Mouse (Mus musculus) hindbrain, embryonic 15.5 days (tissue): ENCODE measurements at regions not wholly inside any gene's neighbourhood (a gene's known extent, or its start where the extent isn't known, plus 50 kb on each side); places are given as distances from the start of the nearest gene placed in this dataset.

Experiments used
- ATAC-seq: fragments of 200-750 bp; cut with Nextera tagmentation; 2 replicates; pipeline ENCODE4 v1.8.0; 2017; ENCODE audit warnings: low read depth, moderate number of reproducible peaks, moderate TSS enrichment; ENCODE audit not compliant: low FRiP score
- H3K27ac ChIP-seq: fragments of 300-500 bp; sonication (generic); replicated peaks from 2 replicates; pipeline ENCODE4 v1.5.1; 2015; ENCODE audit warnings: mild to moderate bottlenecking, inconsistent platforms
- H3K27me3 ChIP-seq: fragments of 300-500 bp; sonication (generic); 2 replicates; pipeline ENCODE4 v1.6.1; 2015; ENCODE audit warnings: control low read depth, inconsistent platforms
- H3K36me3 ChIP-seq: fragments of 300-500 bp; sonication (generic); 2 replicates; pipeline ENCODE4 v1.6.1; 2015; ENCODE audit warnings: control low read depth, inconsistent platforms
- H3K4me1 ChIP-seq: fragments of 300-500 bp; sonication (generic); replicated peaks from 2 replicates; pipeline ENCODE4 v1.6.1; 2015; ENCODE audit warnings: control low read depth, inconsistent platforms
- H3K4me2 ChIP-seq: fragments of 300-500 bp; sonication (generic); 2 replicates; pipeline ENCODE4 v1.6.1; 2015; ENCODE audit warnings: moderate library complexity, mild to moderate bottlenecking, inconsistent platforms
- H3K4me3 ChIP-seq: fragments of 300-500 bp; sonication (generic); 2 replicates; pipeline ENCODE4 v1.5.1; 2015; ENCODE audit warnings: mild to moderate bottlenecking, inconsistent platforms
- H3K9ac ChIP-seq: fragments of 300-500 bp; sonication (generic); 2 replicates; pipeline ENCODE4 v1.6.1; 2015; ENCODE audit warnings: inconsistent platforms
- H3K9me3 ChIP-seq: fragments of 300-500 bp; sonication (generic); 2 replicates; pipeline ENCODE4 v1.6.1; 2016; ENCODE audit warnings: control low read depth, inconsistent platforms
- WGBS: fragments of 180-500 bp; shearing (Covaris S2); methylation state at CpG from one replicate; pipeline ENCODE4 v1.1.7; 2015; 5-methylcytosine and 5-hydroxymethylcytosine counted together

DNA sequence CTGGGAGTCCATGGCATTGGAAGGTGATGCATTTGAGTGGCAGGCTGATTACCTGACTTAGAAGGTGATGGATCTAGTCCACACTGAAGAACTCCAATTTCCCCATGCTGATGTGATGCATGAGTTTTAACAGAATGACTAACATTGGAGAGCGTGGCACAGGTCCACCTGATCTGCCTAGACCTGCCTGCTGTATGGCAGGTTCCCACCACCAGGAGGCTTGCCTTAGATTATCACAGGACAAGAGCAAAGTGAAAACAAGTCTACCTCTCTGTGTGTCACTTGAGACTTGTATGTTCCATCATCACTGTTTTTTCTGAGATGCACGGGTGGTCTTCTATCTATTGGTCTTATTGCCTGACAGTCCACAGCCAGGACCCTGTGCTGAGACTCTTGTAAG, 478.3 kb downstream of the Bnc2 start:
- Histone ChIP-seq H3K4me3 (no peak overlapping the region), H3K36me3 (no peaks in the 10 kb centered on the region), H3K4me2 (no peak overlapping the region), H3K27me3 (no peaks in the 10 kb centered on the region; the same call in 1 of the 2 replicates), H3K27ac (no peak overlapping the region), H3K9ac (no peak overlapping the region), H3K9me3 (no peaks in the 10 kb centered on the region), H3K4me1 (no peaks in the 10 kb centered on the region; the same call in 1 of the 2 replicates)
- ATAC-seq: no peak
- WGBS: 97% methylated on average over 2 of the region's 2 CpGs

DNA sequence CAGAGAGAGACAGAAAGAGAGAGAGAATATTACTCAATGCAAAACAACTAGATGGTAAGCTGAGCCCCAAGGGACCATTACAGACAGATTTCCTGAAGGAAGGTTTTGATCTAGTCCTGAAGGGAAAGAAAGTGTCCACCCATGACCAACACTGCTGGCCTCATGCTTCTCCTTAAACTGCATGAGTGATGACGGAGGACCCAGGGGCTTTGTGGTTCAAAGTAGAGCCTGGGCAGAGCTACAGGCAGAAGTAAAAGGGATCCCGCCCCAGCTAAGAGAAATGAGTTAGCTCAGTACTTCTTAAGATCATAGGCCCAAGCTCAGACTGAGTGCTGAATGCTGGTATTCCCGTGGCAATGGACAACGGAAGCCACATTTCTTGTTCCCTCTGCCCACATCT, 476.9 kb downstream of the Bnc2 start:
- Histone ChIP-seq H3K27ac (no peak overlapping the region), H3K9ac (no peak overlapping the region), H3K4me3 (no peak overlapping the region), H3K36me3 (no peaks in the 10 kb centered on the region), H3K9me3 (no peaks in the 10 kb centered on the region), H3K4me2 (no peak overlapping the region), H3K27me3 (no peaks in the 10 kb centered on the region; the same call in 1 of the 2 replicates), H3K4me1 (peaks cover 5% of the 10 kb centered on the region)
- no peak for ATAC-seq
- WGBS: 95% methylated on average over 4 of the region's 4 CpGs

DNA sequence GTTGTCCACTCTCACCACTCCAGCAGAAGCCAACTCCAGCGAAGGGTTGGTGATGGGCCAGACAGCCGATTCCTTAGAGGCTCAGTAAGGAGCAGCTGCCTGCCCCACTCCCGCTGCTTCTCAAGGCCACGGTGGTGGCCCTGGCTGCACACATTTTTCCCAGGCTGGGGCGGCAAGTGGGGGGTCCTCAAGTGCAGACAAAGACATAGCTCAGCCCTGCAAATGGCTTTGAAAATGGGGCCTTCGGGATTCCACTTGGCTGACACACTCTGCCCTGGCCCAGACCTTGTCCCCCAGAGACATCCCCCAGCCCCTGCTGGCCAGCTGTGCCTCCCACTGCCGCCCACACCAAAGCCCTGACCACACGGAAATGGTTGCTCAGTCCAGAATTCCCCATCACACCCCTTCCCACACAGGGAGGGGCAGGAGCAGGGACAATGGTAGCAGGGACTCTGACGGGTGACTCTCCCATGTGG, 475.9 kb downstream of the Bnc2 start:
- Histone ChIP-seq H3K9ac (no peak overlapping the region), H3K4me2 (no peak overlapping the region), H3K36me3 (no peaks in the 10 kb centered on the region), H3K4me3 (no peak overlapping the region), H3K27me3 (no peaks in the 10 kb centered on the region; the same call in 1 of the 2 replicates), H3K4me1 (peaks cover 5% of the 10 kb centered on the region), H3K9me3 (no peaks in the 10 kb centered on the region), H3K27ac (no peak overlapping the region)
- WGBS: 23% methylated on average over 9 of the region's 9 CpGs
- peak; percentile 67; the same call in 1 of the 2 replicates for ATAC-seq

DNA sequence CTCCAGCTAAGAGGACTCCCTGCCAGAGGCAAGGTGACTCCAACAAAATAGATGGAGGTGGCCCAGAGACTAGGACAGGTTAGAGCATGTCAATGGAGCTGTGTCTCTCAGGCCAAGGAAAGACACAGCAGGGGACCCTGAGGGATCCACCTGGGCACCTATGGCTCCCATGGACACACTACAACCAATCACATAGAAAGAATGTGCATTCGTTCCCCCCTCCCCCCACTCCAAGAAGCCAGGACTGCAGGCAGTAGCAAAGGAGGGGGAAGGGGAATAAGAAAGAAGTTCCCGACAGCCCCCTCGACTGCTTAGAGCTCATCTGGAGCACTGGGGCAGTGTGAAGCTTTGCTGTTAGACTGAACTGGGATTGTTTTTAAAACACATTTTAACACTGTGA, 474.1 kb downstream of the Bnc2 start:
- Histone ChIP-seq H3K4me2 (no peak overlapping the region), H3K27ac (no peak overlapping the region), H3K9ac (no peak overlapping the region), H3K9me3 (no peaks in the 10 kb centered on the region), H3K4me1 (peaks cover 5% of the 10 kb centered on the region), H3K36me3 (no peaks in the 10 kb centered on the region), H3K27me3 (no peaks in the 10 kb centered on the region; the same call in 1 of the 2 replicates), H3K4me3 (no peak overlapping the region)
- WGBS: 63% methylated on average over 3 of the region's 3 CpGs
- no peak for ATAC-seq

DNA sequence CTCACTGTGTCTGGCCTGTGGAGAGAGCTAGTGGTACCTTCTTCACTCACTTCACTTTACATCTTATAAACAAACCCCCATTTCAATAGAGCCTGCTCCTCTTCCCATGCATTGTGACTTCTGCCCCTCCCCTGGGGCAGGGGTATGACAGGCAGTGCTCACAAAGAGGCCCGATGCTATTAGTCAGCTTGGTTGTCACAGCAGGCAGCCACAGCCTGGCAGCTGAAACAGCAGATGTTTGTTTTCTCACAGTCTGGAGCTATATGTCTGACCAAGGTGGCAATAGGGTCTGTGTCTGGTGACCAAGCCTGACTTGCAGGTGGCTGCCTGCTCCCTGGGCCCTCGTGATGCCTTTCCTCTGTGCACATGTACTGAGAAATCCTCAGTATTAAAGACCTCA, 472.8 kb downstream of the Bnc2 start:
- Histone ChIP-seq H3K4me3 (no peak overlapping the region), H3K9me3 (no peaks in the 10 kb centered on the region), H3K36me3 (no peaks in the 10 kb centered on the region), H3K27ac (no peak overlapping the region), H3K4me1 (peaks cover 5% of the 10 kb centered on the region), H3K4me2 (no peak overlapping the region), H3K9ac (no peak overlapping the region), H3K27me3 (no peaks in the 10 kb centered on the region; the same call in 1 of the 2 replicates)
- 6% methylated on average over 2 of the region's 2 CpGs for WGBS
- ATAC-seq: no peak

DNA sequence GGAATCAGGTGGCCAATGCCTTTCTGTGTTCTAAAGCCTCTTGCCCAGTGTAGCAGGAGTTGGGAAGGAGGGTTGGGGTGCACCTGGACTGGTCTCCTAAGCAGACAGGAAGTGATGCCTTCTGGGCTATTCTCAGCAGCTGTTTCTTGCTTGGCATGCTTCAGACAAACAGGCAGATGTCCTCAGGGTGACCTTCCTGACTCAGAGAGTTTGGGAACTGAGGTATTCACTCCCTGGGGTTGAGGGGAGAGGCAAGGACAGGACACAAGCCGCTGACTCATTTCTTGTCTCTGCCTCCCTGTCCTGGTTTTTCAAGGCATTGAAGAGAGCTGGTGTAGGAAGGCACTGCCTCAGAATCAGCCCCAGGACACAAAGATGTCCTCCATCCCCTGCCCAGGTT, 471.4 kb downstream of the Bnc2 start:
- Histone ChIP-seq H3K27me3 (no peaks in the 10 kb centered on the region; the same call in 1 of the 2 replicates), H3K4me2 (no peak overlapping the region), H3K27ac (no peak overlapping the region), H3K36me3 (no peaks in the 10 kb centered on the region), H3K9me3 (no peaks in the 10 kb centered on the region), H3K4me1 (peaks cover 5% of the 10 kb centered on the region), H3K4me3 (no peak overlapping the region), H3K9ac (no peak overlapping the region)
- WGBS: 91% methylated on average over 1 of the region's 1 CpGs
- no peak for ATAC-seq

DNA sequence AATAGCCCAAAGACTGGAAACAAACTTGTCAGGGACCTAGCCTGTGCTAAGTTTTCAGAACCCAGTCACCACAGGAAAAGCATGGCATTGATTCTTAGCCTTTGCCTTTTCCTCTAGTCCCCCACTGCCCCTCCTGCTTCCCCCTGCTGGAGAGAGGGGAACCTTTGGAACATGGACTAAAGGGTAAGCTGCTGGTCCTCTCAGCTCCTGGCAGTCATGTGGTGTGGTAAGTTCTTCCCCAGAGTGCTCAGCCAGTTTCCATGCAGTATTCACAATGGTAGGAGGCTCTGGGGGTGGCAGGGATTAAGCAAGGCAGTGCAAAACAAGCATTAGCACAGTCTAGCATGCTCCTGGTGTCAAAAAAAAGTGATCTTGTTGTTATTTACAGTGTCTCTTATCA, 470.3 kb downstream of the Bnc2 start:
- ATAC-seq: no peak
- H3K4me2 ChIP-seq: no peak overlapping the region
- H3K27me3 ChIP-seq: no peaks in the 10 kb centered on the region
- H3K9ac ChIP-seq: no peak overlapping the region
- no peaks in the 10 kb centered on the region for H3K9me3 ChIP-seq
- no peaks in the 10 kb centered on the region for H3K36me3 ChIP-seq
- H3K4me1 ChIP-seq: peaks cover 5% of the 10 kb centered on the region; the same call in 1 of the 2 replicates
- no peak overlapping the region for H3K4me3 ChIP-seq
- H3K27ac ChIP-seq: no peak overlapping the region

DNA sequence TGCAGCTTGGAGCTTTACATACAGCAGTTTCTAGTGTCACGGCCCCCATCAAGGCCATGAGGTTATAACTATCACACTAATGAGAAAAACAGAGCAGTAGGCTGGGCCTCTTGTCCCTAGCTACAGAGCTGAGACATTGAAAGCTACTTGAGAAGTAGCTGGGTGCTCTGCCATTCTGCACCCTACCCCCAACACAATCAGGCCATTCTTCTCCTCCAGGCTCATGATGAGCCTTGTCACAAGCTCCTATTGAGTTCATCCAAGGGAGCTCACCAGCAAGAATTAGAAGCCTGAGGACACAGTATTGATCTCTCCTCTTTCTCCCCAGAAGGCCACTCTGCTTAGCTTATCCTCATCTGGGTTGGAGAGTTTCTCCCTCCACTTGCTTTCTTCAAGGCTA, 466.9 kb downstream of the Bnc2 start:
- no peaks in the 10 kb centered on the region; the same call in 1 of the 2 replicates for H3K4me1 ChIP-seq
- 67% methylated on average over 1 of the region's 1 CpGs for WGBS
- ATAC-seq: no peak
- no peaks in the 10 kb centered on the region for H3K27me3 ChIP-seq
- H3K9me3 ChIP-seq: no peaks in the 10 kb centered on the region
- H3K9ac ChIP-seq: no peak overlapping the region
- no peak overlapping the region for H3K4me3 ChIP-seq
- H3K36me3 ChIP-seq: no peaks in the 10 kb centered on the region
- no peak overlapping the region for H3K27ac ChIP-seq
- H3K4me2 ChIP-seq: no peak overlapping the region

DNA sequence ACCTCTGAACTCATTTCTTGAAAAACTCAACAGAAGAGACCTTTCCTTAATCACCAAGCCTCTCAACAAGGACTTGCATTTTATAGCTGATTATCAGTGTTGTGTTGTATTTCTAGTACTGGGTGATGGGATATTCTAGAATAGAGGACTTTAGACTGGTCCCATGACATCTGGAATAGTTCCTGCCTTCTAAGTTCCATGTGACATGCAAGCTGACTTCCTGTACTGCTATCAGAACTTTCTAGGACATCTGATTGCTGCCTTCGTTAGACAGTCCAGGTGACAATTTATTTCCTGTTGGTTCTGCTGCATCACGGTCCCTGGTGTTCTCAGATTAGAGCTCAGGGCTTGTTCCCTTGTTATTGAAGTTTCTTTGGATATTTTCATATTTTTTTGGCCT, 465.5 kb downstream of the Bnc2 start:
- H3K4me3 ChIP-seq: no peak overlapping the region
- no peak overlapping the region for H3K9ac ChIP-seq
- no peaks in the 10 kb centered on the region for H3K9me3 ChIP-seq
- H3K4me2 ChIP-seq: no peak overlapping the region
- ATAC-seq: no peak
- H3K27ac ChIP-seq: no peak overlapping the region
- H3K27me3 ChIP-seq: no peaks in the 10 kb centered on the region
- WGBS: 89% methylated on average over 2 of the region's 2 CpGs
- H3K4me1 ChIP-seq: no peaks in the 10 kb centered on the region; the same call in 1 of the 2 replicates
- H3K36me3 ChIP-seq: no peaks in the 10 kb centered on the region

DNA sequence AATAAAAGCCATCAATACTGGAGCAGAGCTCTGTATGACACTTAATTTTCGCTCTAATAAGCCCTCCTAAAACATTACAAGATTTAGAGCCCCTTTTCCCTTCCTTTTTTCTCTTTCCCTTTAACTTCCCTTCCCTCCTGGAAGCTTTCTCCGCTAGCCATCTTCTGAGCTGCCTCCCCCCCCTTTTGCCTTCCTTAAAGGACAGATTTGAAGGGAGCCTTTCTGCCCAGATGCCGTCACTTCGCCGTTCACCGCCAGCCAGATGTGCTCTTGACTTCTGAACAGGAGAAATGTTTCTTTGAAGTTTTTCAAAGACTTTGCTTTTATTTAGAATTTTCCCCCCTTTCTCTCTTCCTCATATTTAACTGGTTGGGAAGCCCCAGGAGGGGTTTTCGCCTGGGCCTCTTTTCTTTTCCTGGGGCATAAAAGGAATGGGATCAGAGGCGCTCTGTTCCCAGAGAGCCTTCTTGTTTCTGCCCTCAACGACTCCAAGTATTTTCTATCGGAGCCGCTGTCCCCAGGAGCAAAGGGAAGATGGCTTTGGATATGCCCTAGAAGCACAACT, 463.7 kb downstream of the Bnc2 start:
- no peak for ATAC-seq
- Histone ChIP-seq H3K4me3 (no peak overlapping the region), H3K4me2 (no peak overlapping the region), H3K27me3 (no peaks in the 10 kb centered on the region), H3K4me1 (no peaks in the 10 kb centered on the region; the same call in 1 of the 2 replicates), H3K9me3 (no peaks in the 10 kb centered on the region), H3K27ac (no peak overlapping the region), H3K36me3 (no peaks in the 10 kb centered on the region), H3K9ac (no peak overlapping the region)
- WGBS: 36% methylated on average over 11 of the region's 11 CpGs

DNA sequence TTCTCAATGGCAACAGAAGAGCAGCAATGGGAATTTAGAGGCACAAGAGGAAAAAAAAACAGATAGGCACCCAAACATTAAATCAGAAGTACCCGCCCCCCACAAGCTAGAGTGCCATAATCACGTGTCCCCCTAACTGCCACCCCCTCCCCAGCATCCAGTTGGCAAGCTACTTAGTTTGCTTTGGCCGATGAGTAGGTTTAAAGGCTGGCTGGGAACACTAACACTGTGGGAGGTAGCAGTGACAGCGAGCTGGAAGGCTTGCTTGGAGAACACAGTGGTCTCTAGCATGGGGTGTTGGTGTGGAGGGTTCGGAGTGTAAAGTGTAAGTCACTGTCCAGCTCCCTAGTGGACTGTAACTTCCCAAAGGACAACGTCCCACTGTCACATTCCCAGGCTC, 463.1 kb downstream of the Bnc2 start:
- no peak for ATAC-seq

DNA sequence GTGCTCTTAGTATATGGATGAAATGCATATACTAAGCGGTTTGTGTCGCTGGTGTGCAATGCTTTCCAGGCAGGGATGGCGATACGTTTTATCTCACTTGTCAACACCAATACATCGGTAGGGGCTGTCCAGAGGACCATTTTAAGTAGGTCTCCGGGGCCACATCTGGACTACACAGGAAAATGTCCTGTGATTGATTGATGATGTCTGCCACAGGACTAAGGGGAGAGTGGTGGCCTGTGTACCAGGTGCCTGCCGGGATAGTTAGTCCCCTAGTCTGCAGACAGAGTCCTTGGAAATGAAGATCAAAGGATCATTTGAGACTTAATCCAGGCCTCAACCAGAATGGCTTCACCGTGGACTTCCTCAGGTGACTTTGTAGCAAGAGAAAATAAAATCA, 460.6 kb downstream of the Bnc2 start:
- Histone ChIP-seq H3K27me3 (no peaks in the 10 kb centered on the region), H3K4me2 (no peak overlapping the region), H3K4me3 (no peak overlapping the region), H3K9me3 (no peaks in the 10 kb centered on the region), H3K27ac (no peak overlapping the region), H3K4me1 (no peaks in the 10 kb centered on the region; the same call in 1 of the 2 replicates), H3K9ac (no peak overlapping the region), H3K36me3 (no peaks in the 10 kb centered on the region)
- no peak for ATAC-seq
- 80% methylated on average over 8 of the region's 8 CpGs for WGBS

More for the DNA sequence above, 463.1 kb downstream of the Bnc2 start:
- H3K4me1 ChIP-seq: no peaks in the 10 kb centered on the region; the same call in 1 of the 2 replicates
- H3K9me3 ChIP-seq: no peaks in the 10 kb centered on the region
- H3K9ac ChIP-seq: no peak overlapping the region
- H3K4me2 ChIP-seq: no peak overlapping the region
- 64% methylated on average over 6 of the region's 6 CpGs for WGBS
- H3K36me3 ChIP-seq: no peaks in the 10 kb centered on the region
- H3K4me3 ChIP-seq: no peak overlapping the region
- no peak overlapping the region for H3K27ac ChIP-seq
- no peaks in the 10 kb centered on the region for H3K27me3 ChIP-seq

DNA sequence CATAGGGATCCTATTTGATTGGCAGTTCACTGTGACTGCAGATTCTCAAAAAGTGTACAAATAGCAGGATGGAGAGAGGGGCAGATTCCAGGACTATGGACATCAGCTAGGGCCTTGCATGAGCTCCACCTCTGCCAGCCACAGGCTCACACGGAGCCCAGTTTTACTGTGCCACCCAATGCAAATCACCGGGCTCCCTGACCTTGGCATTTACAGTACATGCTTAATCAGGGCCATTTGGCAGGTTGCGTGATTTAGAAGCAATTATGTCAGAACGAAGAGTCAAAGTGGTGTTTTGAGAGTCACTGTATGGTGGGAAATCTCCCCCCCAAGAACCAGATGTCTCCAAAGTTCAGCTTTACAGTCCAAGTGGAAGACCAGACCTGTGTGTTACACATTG, 456.1 kb downstream of the Bnc2 start:
- H3K4me2 ChIP-seq: no peak overlapping the region
- no peak overlapping the region for H3K9ac ChIP-seq
- no peak for ATAC-seq
- no peak overlapping the region for H3K4me3 ChIP-seq
- H3K36me3 ChIP-seq: no peaks in the 10 kb centered on the region
- no peak overlapping the region for H3K27ac ChIP-seq
- no peaks in the 10 kb centered on the region for H3K9me3 ChIP-seq
- H3K27me3 ChIP-seq: no peaks in the 10 kb centered on the region
- 0 out of 2 replicates have a peak, but pooled peaks cover 3% of the 10 kb centered on the region for H3K4me1 ChIP-seq
- WGBS: 80% methylated on average over 4 of the region's 4 CpGs
